Mouse (Mus musculus) G1E (cell line): ENCODE data around the gene Btnl1. TPM values are rescaled to one million over a fixed set of nuclear protein-coding genes. Genes with fewer than 3 reads are reported as not detected.

Experiments used
- ATAC-seq: 2 replicates; pipeline ENCODE4 v1.8.0; 2016; ENCODE audit warnings: mild to moderate bottlenecking; ENCODE audit not compliant: insufficient number of reproducible peaks, poor library complexity, low FRiP score, severe bottlenecking; ENCODE audit errors: extremely low read depth
- DNase-seq: peaks from one replicate; pipeline ENCODE4 v3.0.0; 2012; ENCODE audit warnings: low spot score
- H3K27me3 ChIP-seq: 2 replicates; pipeline ENCODE4 v1.6.1; 2012; ENCODE audit warnings: mild to moderate bottlenecking, low read length, inconsistent platforms; ENCODE audit not compliant: insufficient read depth
- H3K36me3 ChIP-seq: replicated peaks from 2 replicates; pipeline ENCODE3; 2012; ENCODE audit warnings: mild to moderate bottlenecking, inconsistent platforms
- H3K4me1 ChIP-seq: 2 replicates; pipeline ENCODE4 v1.6.1; 2012; ENCODE audit warnings: low read depth, low read length, inconsistent platforms, mixed read lengths; ENCODE audit not compliant: insufficient read depth
- H3K4me3 ChIP-seq: 2 replicates; pipeline ENCODE4 v1.5.1; 2012; ENCODE audit warnings: low read depth, mild to moderate bottlenecking, inconsistent platforms, low read length, moderate library complexity, mixed read lengths
- H3K9me3 ChIP-seq: replicated peaks from 2 replicates; pipeline ENCODE4 v1.6.1; 2012; ENCODE audit warnings: inconsistent platforms
- CTCF ChIP-seq: IDR thresholded peaks from 2 replicates; pipeline ENCODE4 v1.5.1; 2012; ENCODE audit warnings: low read depth, low read length, inconsistent platforms, mixed read lengths
- GATA1 ChIP-seq: IDR thresholded peaks from 2 replicates; pipeline ENCODE4 v1.6.1; 2012; ENCODE audit warnings: borderline replicate concordance, low read length, inconsistent platforms, mixed read lengths
- GATA2 ChIP-seq: IDR thresholded peaks from 2 replicates; pipeline ENCODE4 v1.6.1; 2012; ENCODE audit warnings: low read depth, low read length, inconsistent platforms, borderline replicate concordance
- POLR2AphosphoS5 ChIP-seq: IDR thresholded peaks from 2 replicates; pipeline ENCODE4 v1.6.1; 2012; ENCODE audit warnings: low read depth, low read length, inconsistent platforms; ENCODE audit not compliant: insufficient replicate concordance
- TAL1 ChIP-seq: conservative IDR thresholded peaks from 2 replicates; pipeline ENCODE4 v1.6.1; 2012; ENCODE audit warnings: low read depth, low read length, inconsistent platforms, mixed read lengths
- polyA plus RNA-seq: library from polyadenylated mRNA; stranded (reverse); fragments of >175 nt; gene quantifications from 2 replicates; pipeline ENCODE4 v1.2.3, GENCODE M21; 2012
- total RNA-seq, 2 experiments: library from RNA; stranded (forward) in 1 of 2; stranded (reverse) in 1 of 2; fragments of 200-1000 nt in 1 of 2; fragments of >200 nt in 1 of 2; fragmentation: Nextera tagmentation in 1 of 2; gene quantifications; 2 replicates each; pipeline ENCODE4 v1.2.3; 2014 to 2017

The Btnl1 gene
- total and polyA plus RNA-seq, 3 experiments, result 0.22 TPM; not detected in 2

DNA sequence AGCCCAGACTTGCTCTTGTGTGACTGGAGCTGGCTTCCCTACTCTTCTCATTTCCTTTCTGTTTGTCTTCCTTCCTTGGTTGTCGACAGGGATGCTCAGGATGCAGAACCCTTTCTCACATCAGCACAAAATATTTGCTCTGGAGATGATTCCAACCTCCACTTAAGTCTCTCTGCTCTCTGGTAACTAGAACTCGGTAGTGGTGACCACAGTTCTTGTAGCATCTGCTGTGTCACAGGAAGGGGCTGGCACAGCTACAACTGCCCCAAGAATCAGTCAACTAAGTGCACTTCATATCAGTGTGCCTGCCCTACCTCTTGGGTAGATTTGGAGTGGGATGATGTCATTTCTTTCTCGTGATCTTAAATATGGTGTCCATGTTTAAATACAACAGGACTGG lies 30.9 kb upstream of the Btnl1 start:
- H3K9me3 ChIP-seq, result no peaks in the 10 kb centered on the region
- no peaks in the 10 kb centered on the region; the same call in none of the 2 replicates for H3K27me3 ChIP-seq
- H3K4me3 ChIP-seq, result no peak overlapping the region
- DNase-seq (no peak), ATAC-seq (no peak)
- no peaks in the 10 kb centered on the region for H3K4me1 ChIP-seq
- no peaks in the 10 kb centered on the region for H3K36me3 ChIP-seq
- TF ChIP-seq POLR2AphosphoS5, result no peak
- no peak for TF ChIP-seq GATA1
- TF ChIP-seq CTCF, result no peak
- no peak for TF ChIP-seq TAL1
- no peak for TF ChIP-seq GATA2

DNA sequence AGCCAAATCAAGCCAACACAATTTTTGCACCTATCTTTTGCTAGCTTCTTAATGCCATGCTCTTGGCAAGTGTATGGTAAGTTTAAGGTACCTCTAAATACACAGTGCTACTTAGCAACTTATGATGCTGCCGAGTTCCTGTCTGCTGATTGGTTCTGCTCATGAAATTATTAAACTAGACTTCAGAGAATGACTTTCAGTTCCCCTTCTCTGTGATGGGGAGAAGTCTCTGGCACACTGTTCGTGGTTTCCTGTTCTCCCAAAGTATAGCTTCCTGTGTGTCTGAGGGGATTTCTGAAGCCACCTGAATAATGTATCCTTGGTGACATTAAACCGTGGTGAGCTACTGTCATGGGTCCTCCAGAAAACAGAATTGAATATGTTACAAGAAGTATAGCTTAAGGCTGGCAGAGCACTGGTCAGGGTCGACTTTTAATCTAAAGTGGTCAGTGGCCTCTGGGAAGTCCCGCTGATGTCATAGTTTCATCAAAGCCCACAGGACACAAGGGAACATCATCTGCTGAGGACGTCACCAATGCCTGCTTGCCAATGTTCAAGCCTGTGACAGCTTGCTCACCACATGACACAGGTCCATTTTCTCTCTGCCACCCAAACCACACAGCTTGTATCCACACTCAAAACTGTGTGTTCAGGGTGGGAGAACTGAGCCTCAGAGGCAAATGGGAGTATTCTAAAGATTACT lies 29.2 kb upstream of the Btnl1 start:
- Histone ChIP-seq H3K4me3 (no peak overlapping the region), H3K9me3 (no peaks in the 10 kb centered on the region), H3K36me3 (no peaks in the 10 kb centered on the region), H3K27me3 (no peaks in the 10 kb centered on the region; the same call in none of the 2 replicates), H3K4me1 (no peaks in the 10 kb centered on the region)
- DNase-seq (no peak), ATAC-seq (no peak)
- TF ChIP-seq CTCF (no peak), POLR2AphosphoS5 (no peak)

DNA sequence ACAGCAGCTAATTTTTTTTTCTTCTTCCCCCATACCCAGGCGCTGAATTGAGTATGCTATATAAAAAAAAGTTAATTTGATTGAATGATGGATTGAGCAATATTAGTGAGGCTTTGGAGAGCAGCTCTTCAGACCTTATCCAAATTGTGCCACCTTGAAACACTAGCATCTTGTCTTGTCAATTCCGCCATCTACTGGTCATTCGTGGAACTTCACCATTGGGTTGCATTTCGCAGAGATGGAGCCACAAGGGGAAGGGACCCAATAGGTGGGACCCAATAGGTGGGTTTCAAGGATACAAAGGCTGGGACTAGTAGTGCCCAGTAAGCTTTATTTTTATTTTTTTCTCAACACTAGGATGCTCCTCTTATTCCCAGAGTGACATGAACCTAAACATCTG lies 27.5 kb upstream of the Btnl1 start:
- Histone ChIP-seq H3K27me3 (no peaks in the 10 kb centered on the region; the same call in none of the 2 replicates), H3K36me3 (no peaks in the 10 kb centered on the region), H3K4me3 (no peak overlapping the region), H3K9me3 (no peaks in the 10 kb centered on the region), H3K4me1 (no peaks in the 10 kb centered on the region)
- ATAC-seq (no peak), DNase-seq (peak; percentile 13)
- TF ChIP-seq POLR2AphosphoS5 (no peak), GATA2 (no peak), CTCF (peak; percentile 86)

DNA sequence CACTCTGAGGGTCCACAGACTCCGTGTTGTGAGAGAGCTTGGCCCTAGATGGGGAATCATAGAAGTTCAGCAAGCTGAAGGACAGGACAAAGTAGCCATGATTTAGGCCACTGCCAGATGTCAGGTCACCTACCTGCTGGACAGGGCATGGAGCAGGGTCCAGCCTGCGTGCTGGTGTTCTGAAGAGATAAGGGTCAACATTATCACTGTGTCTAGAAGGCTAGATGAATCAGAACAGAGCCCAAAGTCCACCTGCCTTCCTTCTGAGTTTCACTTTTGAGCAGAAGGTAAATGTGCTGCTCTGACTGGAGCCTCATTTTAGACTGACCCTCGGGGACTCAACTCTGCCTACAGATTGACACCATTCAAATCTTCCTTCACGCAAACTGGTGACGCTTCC lies 22.4 kb upstream of the Btnl1 start, which contains the start of gene Btnl2:
Gene Btnl2 (plus strand): TSS at position 284 of the 400 bp plus-strand sequence.
- Histone ChIP-seq H3K27me3 (peaks cover 3% of the 10 kb centered on the region; the same call in 1 of the 2 replicates), H3K9me3 (no peaks in the 10 kb centered on the region), H3K4me1 (no peaks in the 10 kb centered on the region), H3K36me3 (no peaks in the 10 kb centered on the region), H3K4me3 (no peak within 1 kb of the TSS)
- ATAC-seq (no peak), DNase-seq (no peak)
- TF ChIP-seq TAL1 (no peak), GATA2 (no peak), CTCF (no peak), GATA1 (no peak), POLR2AphosphoS5 (no peak)

DNA sequence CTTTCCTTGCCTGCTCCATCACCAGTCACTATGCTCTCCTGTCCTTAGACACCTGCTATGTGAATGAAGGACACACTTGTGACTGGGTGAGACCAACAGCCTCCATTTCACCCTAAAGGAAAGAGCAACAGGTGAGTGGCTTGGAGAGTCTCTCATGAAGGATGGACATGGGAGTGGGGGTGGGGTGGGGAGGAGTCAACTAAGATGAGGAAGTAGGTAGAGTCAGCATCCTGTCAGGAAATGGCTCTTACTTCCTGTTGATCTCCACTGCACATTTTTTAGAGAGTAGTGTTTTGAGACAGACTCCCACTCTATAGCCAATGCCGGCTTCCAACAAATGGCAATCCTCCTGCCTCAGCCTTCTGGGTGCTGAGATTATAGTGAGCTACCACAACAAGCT lies 22.0 kb upstream of the Btnl1 start:
- TF ChIP-seq TAL1 (no peak), POLR2AphosphoS5 (no peak), GATA1 (no peak), CTCF (no peak), GATA2 (no peak)
- Histone ChIP-seq H3K27me3 (peaks cover 3% of the 10 kb centered on the region; the same call in 1 of the 2 replicates), H3K9me3 (no peaks in the 10 kb centered on the region), H3K4me1 (no peaks in the 10 kb centered on the region), H3K4me3 (no peak overlapping the region), H3K36me3 (no peaks in the 10 kb centered on the region)
- ATAC-seq (no peak), DNase-seq (no peak)

DNA sequence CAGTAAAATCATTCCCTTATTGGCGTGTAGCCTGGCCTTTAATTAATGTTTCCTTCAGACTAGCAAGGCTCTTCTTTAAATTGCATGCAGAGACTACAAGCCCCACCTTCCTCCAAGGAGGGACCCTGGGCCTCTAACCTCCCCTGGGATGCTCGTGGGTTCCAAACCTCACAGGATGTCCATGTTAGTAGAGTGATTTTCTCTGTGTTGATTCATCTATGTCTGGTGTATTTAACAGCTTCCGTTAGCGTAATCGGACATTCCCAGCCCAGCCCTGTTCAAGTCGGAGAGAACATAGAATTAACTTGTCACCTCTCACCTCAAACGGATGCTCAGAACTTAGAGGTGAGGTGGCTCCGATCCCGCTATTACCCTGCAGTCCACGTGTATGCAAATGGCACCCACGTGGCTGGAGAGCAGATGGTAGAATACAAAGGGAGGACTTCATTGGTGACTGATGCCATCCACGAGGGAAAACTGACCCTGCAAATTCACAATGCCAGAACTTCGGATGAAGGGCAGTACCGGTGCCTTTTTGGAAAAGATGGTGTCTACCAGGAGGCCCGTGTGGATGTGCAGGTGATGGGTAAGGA lies 13.9 kb upstream of the Btnl1 start:
- Histone ChIP-seq H3K9me3 (no peaks in the 10 kb centered on the region), H3K27me3 (peaks cover 2% of the 10 kb centered on the region; the same call in 1 of the 2 replicates), H3K4me1 (no peaks in the 10 kb centered on the region), H3K36me3 (no peaks in the 10 kb centered on the region), H3K4me3 (no peak overlapping the region)
- DNase-seq (no peak), ATAC-seq (no peak)
- TF ChIP-seq GATA1 (no peak), GATA2 (no peak), CTCF (no peak), TAL1 (no peak), POLR2AphosphoS5 (no peak)
